Mouse (Mus musculus) liver, embryonic 14.5 days (tissue): ENCODE measurements at regions not wholly inside any gene's neighbourhood (a gene's known extent, or its start where the extent isn't known, plus 50 kb on each side); places are given as distances from the start of the nearest gene placed in this dataset.

Experiments
- CTCF ChIP-seq: IDR thresholded peaks from 2 replicates; pipeline ENCODE4 v1.5.1; 2016; ENCODE audit warnings: antibody characterized with exemption, low read depth, control low read depth
- EP300 ChIP-seq: IDR thresholded peaks from 2 replicates; pipeline ENCODE4 v1.6.1; 2016; ENCODE audit warnings: antibody characterized with exemption, low read depth

GRCm38 (mm10) chr5:141126536-141126935, 114.8 kb upstream of the Sdk1 start:
- no peak for TF ChIP-seq EP300
- no peak for TF ChIP-seq CTCF
